Mouse (Mus musculus) layer of hippocampus, adult 18-20 months (tissue): ENCODE measurements around the gene Slc16a11. TPM values are rescaled to one million over a fixed set of nuclear protein-coding genes. Genes with fewer than 3 reads are reported as not detected.

Source experiments
- DNase-seq, 2 experiments: peaks; one replicate each; pipeline ENCODE4 v3.0.0; 2022; ENCODE audit warnings: low spot score in 2 of 2
- total RNA-seq, 2 experiments: library from RNA; stranded (reverse); gene quantifications; 2 replicates each; pipeline ENCODE4 v1.2.3; 2021

Gene Slc16a11
- total RNA-seq, 2 experiments from 2014 or later, result 28.6 to 30.6 TPM

GRCm38 (mm10) chr11:70225798-70226601 lies 13.4 kb downstream of the Slc16a11 start:
- DNase-seq, result no peak

DNA sequence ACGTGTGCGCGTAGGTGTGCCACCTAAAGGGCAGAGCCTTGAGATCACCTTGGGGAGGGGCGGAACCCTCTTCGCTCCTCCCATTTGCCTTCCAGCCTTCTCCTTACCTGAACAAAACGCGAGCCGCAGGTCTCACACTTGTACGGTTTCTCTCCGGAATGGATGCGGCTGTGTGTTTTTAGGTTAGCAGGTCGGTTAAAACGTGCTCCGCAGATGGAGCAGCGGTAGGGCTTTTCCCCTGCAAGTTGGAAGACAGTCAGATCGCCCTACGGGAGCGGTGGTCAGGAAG lies 14.0 kb downstream of the Slc16a11 start:
- DNase-seq, result no peak

DNA sequence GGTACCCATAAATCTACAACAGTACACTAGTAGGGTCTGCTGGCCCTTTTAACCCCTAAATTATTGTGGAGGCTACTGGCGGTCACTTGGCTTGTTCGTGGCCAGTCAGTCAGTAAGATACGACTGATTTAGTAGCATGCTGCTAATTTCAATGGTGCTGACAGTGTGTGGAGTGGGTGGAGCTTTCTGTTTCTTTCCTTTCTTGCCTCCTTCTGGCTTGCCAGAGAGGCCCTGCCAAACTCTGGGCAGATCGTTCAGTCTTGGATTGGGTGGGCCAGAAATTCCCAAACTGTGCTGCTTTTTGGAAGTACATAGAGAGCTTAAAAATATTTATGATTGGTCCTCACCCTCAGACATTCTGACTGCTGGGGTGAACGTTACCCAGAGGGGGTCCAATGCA lies 14.6 kb downstream of the Slc16a11 start:
- DNase-seq, result no peak

DNA sequence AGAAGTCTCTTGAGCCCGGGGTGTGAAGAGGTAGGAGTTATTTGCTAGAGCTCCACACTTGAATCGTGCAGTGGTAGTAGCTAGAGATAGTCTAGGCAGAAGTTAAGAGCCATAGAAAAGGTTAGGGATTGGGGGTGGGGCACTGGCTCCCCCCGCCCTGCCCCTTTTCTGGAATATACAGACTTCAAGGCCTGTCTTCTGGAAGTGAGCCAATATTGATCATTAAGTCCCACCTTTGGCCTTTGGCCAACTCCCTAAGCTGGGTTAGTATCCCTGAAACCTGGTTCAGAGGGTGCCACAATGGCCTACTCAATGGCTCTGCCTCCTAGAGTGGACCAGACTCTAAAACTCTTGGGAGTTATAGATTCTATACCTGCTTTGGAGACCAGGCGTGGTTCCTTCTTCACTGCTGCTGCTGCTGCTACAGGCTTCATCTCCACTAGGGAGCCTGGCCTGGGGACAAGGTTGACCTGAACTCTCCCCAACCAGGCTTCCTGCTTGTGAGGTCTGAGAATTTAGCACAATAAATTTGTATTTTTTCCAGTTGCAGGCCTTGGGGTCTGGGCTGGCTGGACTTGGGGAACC lies 15.2 kb downstream of the Slc16a11 start:
- no peak for DNase-seq

DNA sequence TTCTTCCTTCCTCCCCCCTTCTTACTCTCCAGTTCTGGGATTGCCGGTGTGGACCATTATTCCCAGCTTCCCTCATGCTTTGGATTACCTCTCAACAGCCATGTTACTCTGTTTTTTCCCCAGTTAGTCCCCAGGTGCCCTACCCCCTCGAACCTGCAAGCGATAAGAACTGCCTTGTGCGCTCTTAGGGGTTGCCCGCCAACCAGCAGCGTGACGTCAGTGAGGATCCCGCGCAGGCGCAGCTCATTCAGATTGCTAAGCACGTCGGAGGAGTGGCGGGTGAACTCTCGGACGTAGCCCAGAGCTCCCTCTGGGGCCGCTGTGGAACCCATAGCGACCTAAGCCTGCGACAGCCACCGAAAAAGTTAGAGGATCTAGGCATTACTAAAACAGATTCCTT lies 16.3 kb downstream of the Slc16a11 start:
- DNase-seq, result peak in 1 of 2 experiments; percentile 77

GRCm38 (mm10) chr11:70229260-70230010 lies 16.9 kb downstream of the Slc16a11 start, which contains the start of gene Bcl6b:
Gene Bcl6b (minus strand): TSS chr11:70229798.
- DNase-seq, result no peak

- peak in 1 of 2 experiments; percentile 75 for DNase-seq
Measured at GRCm38 (mm10) chr11:70230239-70230727, 17.7 kb downstream of the Slc16a11 start.

GRCm38 (mm10) chr11:70232546-70232945 lies 20.0 kb downstream of the Slc16a11 start:
- DNase-seq, result no peak

DNA sequence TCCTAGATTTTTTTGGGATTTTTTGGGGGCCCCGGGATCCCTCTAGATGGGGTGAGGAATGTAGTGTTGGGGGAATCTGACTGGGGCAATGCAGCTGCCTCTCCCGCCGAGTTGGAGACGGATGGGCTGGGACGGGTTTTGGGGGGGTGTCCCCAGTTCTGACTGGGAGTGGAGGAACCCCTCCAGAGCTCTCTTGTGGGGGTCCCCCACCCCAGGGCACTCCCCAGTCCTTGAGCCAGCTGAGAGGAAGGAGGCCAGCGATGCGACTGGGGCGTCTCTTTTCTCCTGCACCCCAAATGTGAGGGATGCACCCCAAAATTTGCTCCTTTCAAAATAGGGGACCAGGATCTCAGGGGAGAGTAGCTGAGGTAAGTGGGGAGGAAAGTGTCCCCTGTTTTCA lies 20.5 kb downstream of the Slc16a11 start:
- DNase-seq, result no peak

DNA sequence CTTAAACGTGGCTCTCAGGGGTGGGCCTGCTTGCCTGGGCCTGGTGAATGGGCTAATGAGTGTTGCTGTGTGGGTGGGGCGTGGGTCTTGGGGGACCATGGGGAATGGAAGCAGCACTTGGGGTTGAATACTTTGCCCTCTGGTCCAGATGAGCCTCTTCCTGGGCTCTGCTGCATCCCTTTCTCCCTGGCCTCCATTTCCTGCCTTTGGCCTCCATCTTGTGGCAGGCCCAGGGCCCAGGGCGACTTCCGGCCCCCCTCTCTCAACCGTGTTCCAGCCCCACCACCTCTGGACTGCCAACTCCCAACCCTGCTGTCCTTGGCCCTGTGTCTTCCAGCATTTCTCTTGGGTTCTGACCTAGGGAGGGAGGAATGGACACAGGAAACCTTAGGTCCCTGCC lies 21.5 kb downstream of the Slc16a11 start:
- no peak for DNase-seq

GRCm38 (mm10) chr11:70234497-70234896 lies 21.9 kb downstream of the Slc16a11 start:
- no peak for DNase-seq

- no peak for DNase-seq
Measured at GRCm38 (mm10) chr11:70235254-70235900, 22.8 kb downstream of the Slc16a11 start.

DNA sequence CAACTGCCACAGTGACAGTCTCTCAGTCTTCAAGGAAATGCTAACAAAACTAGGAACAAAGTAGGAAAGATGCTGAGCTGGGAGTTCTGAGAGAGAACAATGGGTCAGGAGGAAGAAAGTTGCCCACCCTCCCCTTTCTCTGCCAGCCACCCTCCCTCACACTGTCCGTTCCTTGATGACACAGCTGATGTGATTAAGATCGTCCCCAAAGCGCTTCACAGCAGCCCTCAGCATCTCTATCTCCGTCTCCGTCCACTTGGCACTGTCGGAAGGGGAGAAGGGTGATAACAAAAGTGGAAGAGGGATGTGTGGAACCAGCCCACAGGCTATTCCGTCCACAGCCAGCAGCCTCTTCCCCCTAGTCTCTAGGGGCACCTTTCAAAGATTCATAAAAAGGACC lies 24.2 kb downstream of the Slc16a11 start:
- DNase-seq, result no peak

DNA sequence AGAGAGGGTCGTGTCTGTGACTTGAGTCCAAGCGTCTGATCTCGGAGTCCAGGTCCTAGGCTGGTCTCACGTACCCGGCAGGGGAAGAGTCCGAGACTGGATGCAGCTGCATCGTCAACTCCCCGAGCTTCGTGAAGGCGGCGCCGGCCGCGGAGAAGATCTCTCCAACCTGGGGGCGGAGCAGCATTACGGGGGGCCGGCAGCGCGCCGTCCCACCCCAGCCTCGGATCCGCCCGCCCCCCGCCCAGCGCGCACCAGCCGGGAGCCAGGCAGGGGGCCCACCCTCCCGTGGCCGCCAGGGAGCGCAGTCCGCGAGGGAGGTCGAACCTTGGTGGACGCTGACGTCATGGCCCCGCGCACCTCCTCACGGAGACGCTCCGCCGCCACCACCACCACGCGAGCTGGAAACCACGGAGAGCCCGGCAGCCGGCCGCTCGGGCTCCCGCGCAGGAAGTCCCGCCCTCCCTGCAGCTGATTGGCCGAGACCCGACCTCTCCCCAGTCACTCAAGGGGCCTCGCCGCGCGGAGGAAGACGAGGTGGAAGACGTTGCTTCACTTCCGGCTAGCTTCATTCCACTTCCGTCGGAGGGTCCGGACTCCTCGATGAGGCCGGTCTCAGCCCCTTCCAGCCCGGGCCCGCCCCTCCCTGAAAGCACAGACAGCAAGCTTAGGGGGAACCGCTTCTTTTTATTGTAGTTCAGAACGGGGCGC lies 25.1 kb downstream of the Slc16a11 start, which contains the start of gene 0610010K14Rik:
Gene 0610010K14Rik (minus strand): TSS at position 458 of the 711 bp plus-strand sequence.
- DNase-seq, result peak; percentile 97 to 98

DNA sequence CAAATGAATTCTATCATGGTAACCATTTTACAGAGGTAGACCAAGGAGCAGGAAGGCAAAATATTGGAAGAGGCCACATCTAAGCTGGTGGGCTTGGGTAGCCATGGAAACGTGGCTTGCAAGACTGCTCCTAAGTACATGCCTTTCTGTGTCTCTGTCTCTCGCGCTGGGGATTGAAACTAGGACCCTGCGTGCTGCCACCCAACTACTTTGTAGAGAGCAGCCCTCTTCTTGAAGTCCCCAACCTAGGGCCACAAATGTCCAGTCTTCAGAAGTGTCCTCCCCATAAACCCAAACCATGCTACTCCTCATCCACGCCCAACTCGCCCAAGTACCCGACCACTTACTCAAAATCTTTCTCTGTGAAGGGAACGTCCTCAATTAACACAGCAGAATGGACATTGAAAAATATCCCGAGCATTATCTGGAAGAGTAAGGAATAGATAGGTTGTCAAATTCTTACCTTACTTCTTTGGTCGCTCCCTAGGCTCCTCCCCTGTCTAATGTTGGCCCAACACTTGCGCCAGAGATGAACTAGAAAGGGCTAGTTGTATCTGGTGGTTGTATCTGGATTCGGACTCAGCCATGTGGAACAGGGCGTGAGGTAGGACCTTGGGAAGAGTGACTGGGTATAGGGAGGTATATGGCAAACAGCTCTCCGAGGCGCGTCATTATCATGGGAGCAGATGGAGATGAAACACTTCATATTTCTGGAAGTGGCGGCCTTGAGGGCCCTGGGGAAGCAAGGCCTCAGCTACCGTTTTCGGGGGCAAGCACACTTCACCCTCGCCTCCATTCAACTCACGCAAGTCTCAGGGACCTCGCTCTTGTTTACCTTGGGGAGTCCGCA lies 26.3 kb downstream of the Slc16a11 start:
- DNase-seq, result no peak

- peak; percentile 81 to 92 for DNase-seq
Measured at GRCm38 (mm10) chr11:70239541-70240279, 27.2 kb downstream of the Slc16a11 start, which contains the start of the genes Gm21988 and Rnasek. Gene Gm21988 (minus strand): TSS chr11:70239830. Gene Rnasek (minus strand): TSS chr11:70239842.

DNA sequence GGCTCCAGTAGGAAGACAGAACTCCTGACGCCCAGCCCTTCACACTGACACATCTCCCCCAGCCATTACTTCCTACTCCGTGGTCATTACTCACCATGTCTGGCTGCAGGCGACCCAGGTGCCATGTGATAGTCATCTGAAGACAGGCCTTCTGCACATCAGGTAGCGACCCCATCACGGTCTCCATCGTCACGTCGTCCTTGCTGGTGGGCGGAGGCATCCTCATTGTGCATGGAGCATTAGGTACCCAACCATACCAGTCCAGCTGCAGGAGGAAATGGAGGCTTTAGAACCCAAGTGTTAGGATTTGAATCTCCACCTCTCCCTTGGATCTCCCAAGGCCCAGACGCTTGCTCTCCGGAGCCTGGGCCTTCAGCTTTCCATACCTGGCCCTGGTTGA lies 30.0 kb downstream of the Slc16a11 start:
- no peak for DNase-seq

GRCm38 (mm10) chr11:70247136-70247845 lies 34.7 kb downstream of the Slc16a11 start:
- peak in 1 of 2 experiments; percentile 73 for DNase-seq
